Mouse (Mus musculus): ENCODE measurements around the gene Mtch1. TPM values are rescaled to one million over a fixed set of nuclear protein-coding genes. Genes with fewer than 3 reads are reported as not detected.

The Mtch1 gene
- polyA plus RNA-seq, 1 experiment from 2014 or later: 308 TPM

Other genes with a start within 250 kb of the Mtch1 start
- 0.34 and 0.35 TPM in 2 replicates for gene Rab44, start 233.8 kb downstream of the Mtch1 start, polyA plus RNA-seq (2015; fragmentation: Nextera tagmentation; extraction: Ambion mirVana)
- 7.8 and 9.4 TPM in 2 replicates for gene Cpne5, start 109.8 kb downstream of the Mtch1 start, polyA plus RNA-seq (2015; fragmentation: Nextera tagmentation; extraction: Ambion mirVana)
- gene Ppil1, start 83.7 kb downstream of the Mtch1 start, polyA plus RNA-seq (2015; fragmentation: Nextera tagmentation; extraction: Ambion mirVana): 171 and 182 TPM in 2 replicates
- gene BC004004, start 79.1 kb downstream of the Mtch1 start, polyA plus RNA-seq (2015; fragmentation: Nextera tagmentation; extraction: Ambion mirVana): 67.6 and 73.2 TPM in 2 replicates
- 3.4 and 5.8 TPM in 2 replicates for gene Pi16, start 30.3 kb downstream of the Mtch1 start, polyA plus RNA-seq (2015; fragmentation: Nextera tagmentation; extraction: Ambion mirVana)
- 12.0 and 13.0 TPM in 2 replicates for gene Fgd2, start 13.0 kb upstream of the Mtch1 start, polyA plus RNA-seq (2015; fragmentation: Nextera tagmentation; extraction: Ambion mirVana)
- gene Pim1, start 142.8 kb upstream of the Mtch1 start, polyA plus RNA-seq (2015; fragmentation: Nextera tagmentation; extraction: Ambion mirVana): 17.8 and 17.9 TPM in 2 replicates
- gene Gm17657, start 201.7 kb upstream of the Mtch1 start, polyA plus RNA-seq (2015; fragmentation: Nextera tagmentation; extraction: Ambion mirVana): not detected in 2 replicates
- 16.7 and 19.3 TPM in 2 replicates for gene Tbc1d22b, start 201.9 kb upstream of the Mtch1 start, polyA plus RNA-seq (2015; fragmentation: Nextera tagmentation; extraction: Ambion mirVana)
- gene Tmem217, start 204.5 kb upstream of the Mtch1 start, polyA plus RNA-seq (2015; fragmentation: Nextera tagmentation; extraction: Ambion mirVana): 0.80 and 1.2 TPM in 2 replicates